14 mouse cellular contexts compared by ENCODE assay signal in genomic region chr17:63921601-63922203, GRCm38 (mm10). TPM values are rescaled to one million over a fixed set of nuclear protein-coding genes. Genes with fewer than 3 reads are reported as not detected.
A peak's percentile ranks its signal among the peaks of the same experiment; 100 is the strongest.
DNase-seq lines count a peak whose midpoint lies in the region; ATAC-seq and TF ChIP-seq lines count a peak whose summit lies in the region.
"Had no signal": no experiment of that assay in that cellular context is flagged by ENCODE, and none has a peak within 500 bp of the region (broad histone marks: within the 10 kb centered on the region; RNA-seq: fewer than 3 reads in every experiment).

No protein-coding gene starts in this region.

- no peaks in the 10 kb centered on the region for H3K27me3 ChIP-seq in heart, embryonic 12.5 days (replicated peaks)
- no peaks in the 10 kb centered on the region for H3K27me3 ChIP-seq in midbrain, embryonic 13.5 days
- no peaks in the 10 kb centered on the region for H3K27me3 ChIP-seq in midbrain, embryonic 10.5 days (ENCODE audit: low read depth, poor library complexity, severe bottlenecking)
- H3K27me3 ChIP-seq in liver, adult 2 months (ENCODE audit: control insufficient read depth, insufficient read depth, low read length) = no peaks in the 10 kb centered on the region
- H3K27me3 ChIP-seq: embryonic facial prominence, embryonic 15.5 days had no signal

- no peak overlapping the region for H3K4me3 ChIP-seq in heart, embryonic 12.5 days
- no peak overlapping the region for H3K4me3 ChIP-seq in midbrain, embryonic 13.5 days (replicated peaks)
- no peak overlapping the region for H3K4me3 ChIP-seq in midbrain, embryonic 10.5 days
- no peak overlapping the region for H3K4me3 ChIP-seq in liver, adult 2 months (ENCODE audit: insufficient read depth, low read depth, low read length)
- H3K4me3 ChIP-seq: embryonic facial prominence, embryonic 15.5 days; heart, adult 2 months had no signal

- H3K4me2 ChIP-seq in heart, embryonic 12.5 days = no peak overlapping the region
- no peak overlapping the region for H3K4me2 ChIP-seq in midbrain, embryonic 13.5 days (replicated peaks)
- H3K4me2 ChIP-seq: embryonic facial prominence, embryonic 15.5 days had no signal

- TF ChIP-seq POLR2A in liver, adult 2 months (IDR thresholded peaks at IDR 0.05; ENCODE audit: extremely low read depth, insufficient read depth, low read length) = no peak

- H3K36me3 ChIP-seq in heart, embryonic 12.5 days = no peaks in the 10 kb centered on the region
- H3K36me3 ChIP-seq in midbrain, embryonic 13.5 days = 0 out of 2 replicates have a peak, but pooled peaks cover 3% of the 10 kb centered on the region
- H3K36me3 ChIP-seq in midbrain, embryonic 10.5 days = no peaks in the 10 kb centered on the region
- no peaks in the 10 kb centered on the region for H3K36me3 ChIP-seq in liver, adult 2 months (ENCODE audit: control insufficient read depth, insufficient read depth, low read length)
- H3K36me3 ChIP-seq: embryonic facial prominence, embryonic 15.5 days had no signal

- H3K79me2 ChIP-seq in liver, adult 2 months (ENCODE audit: control insufficient read depth, insufficient read depth, low read length) = peaks cover 2% of the 10 kb centered on the region; the same call in 1 of the 2 replicates

- DNase-seq in heart, adult 9 months (ENCODE audit: low spot score in 2 of 2) = peak; percentile 15 to 28
- no peak for DNase-seq in midbrain, embryonic 10.5 days (ENCODE audit: low spot score)
- DNase-seq in liver, adult 2 months (ENCODE audit: extremely low read depth, low read depth, low spot score) = peak; percentile 26
- DNase-seq in gastrocnemius, postnatal 4 days (ENCODE audit: low spot score in 2 of 2) = no peak
- no peak for DNase-seq in adrenal gland, adult (ENCODE audit: inconsistent age in 2 of 2, low spot score in 1 of 2)
- DNase-seq: adrenal gland, postnatal 36 days; cerebellum, adult 2 months; forebrain, postnatal 0 days had no signal

- no peak overlapping the region for H3K27ac ChIP-seq in heart, embryonic 12.5 days (ENCODE audit: poor library complexity, severe bottlenecking)
- 0 out of 2 replicates have a peak overlapping the region, but pooled peaks have one; percentile 1 for H3K27ac ChIP-seq in midbrain, embryonic 13.5 days
- H3K27ac ChIP-seq in midbrain, embryonic 10.5 days (replicated peaks) = no peak overlapping the region
- peak overlapping the region; percentile 78 for H3K27ac ChIP-seq in liver, adult 2 months (replicated peaks; ENCODE audit: insufficient read depth, low read depth, low read length)
- H3K27ac ChIP-seq: embryonic facial prominence, embryonic 15.5 days; heart, adult 2 months; hindbrain, postnatal 0 days had no signal

- peaks cover 17% of the 10 kb centered on the region for H3K4me1 ChIP-seq in heart, embryonic 12.5 days (replicated peaks)
- H3K4me1 ChIP-seq in midbrain, embryonic 13.5 days (replicated peaks) = peaks cover 3% of the 10 kb centered on the region; the same call in 1 of the 2 replicates
- no peaks in the 10 kb centered on the region for H3K4me1 ChIP-seq in midbrain, embryonic 10.5 days
- no peaks in the 10 kb centered on the region for H3K4me1 ChIP-seq in liver, adult 2 months (ENCODE audit: control insufficient read depth, insufficient read depth, low read length)
- H3K4me1 ChIP-seq: embryonic facial prominence, embryonic 15.5 days had no signal

- no peak for TF ChIP-seq CTCF in liver, adult 2 months (IDR thresholded peaks at IDR 0.05; ENCODE audit: low read depth, low read length)

- H3K9ac ChIP-seq in heart, embryonic 12.5 days = no peak overlapping the region
- no peak overlapping the region for H3K9ac ChIP-seq in midbrain, embryonic 13.5 days (replicated peaks)
- H3K9ac ChIP-seq in liver, adult 2 months (ENCODE audit: low read depth, low read length) = no peak overlapping the region
- H3K9ac ChIP-seq: embryonic facial prominence, embryonic 15.5 days; forebrain, postnatal 0 days had no signal

- ATAC-seq in heart, embryonic 12.5 days (ENCODE audit: insufficient number of reproducible peaks, low FRiP score) = no peak
- ATAC-seq in midbrain, embryonic 13.5 days = no peak
- peak; percentile 65 for ATAC-seq in megakaryocyte-erythroid progenitor cell, adult 5-6 weeks (replicated peaks; ENCODE audit: low FRiP score, low TSS enrichment, poor library complexity, severe bottlenecking)
- ATAC-seq: forebrain, postnatal 0 days; hindbrain, postnatal 0 days had no signal

- no peaks in the 10 kb centered on the region for H3K9me3 ChIP-seq in heart, embryonic 12.5 days (replicated peaks)
- no peaks in the 10 kb centered on the region for H3K9me3 ChIP-seq in midbrain, embryonic 13.5 days
- no peaks in the 10 kb centered on the region for H3K9me3 ChIP-seq in midbrain, embryonic 10.5 days (replicated peaks)
- H3K9me3 ChIP-seq: embryonic facial prominence, embryonic 15.5 days had no signal

- 60% methylated on average over 6 of the region's 6 CpGs for WGBS in heart, embryonic 12.5 days
- 79% methylated on average over 6 of the region's 6 CpGs for WGBS in midbrain, embryonic 13.5 days
- 83% methylated on average over 6 of the region's 6 CpGs for WGBS in midbrain, embryonic 10.5 days
- WGBS in liver, adult 2 months = 73% methylated on average over 6 of the region's 6 CpGs

RNA-seq across cellular contexts. Expression of gene A930002H24Rik, which starts 58.1 kb away (rescaled TPM):
- polyA plus RNA-seq in heart, embryonic 12.5 days (2016; fragmentation: Nextera tagmentation; extraction: Ambion mirVana) = 2.8 and 3.7 TPM in 2 replicates
- 1.8 and 2.6 TPM in 2 replicates for polyA plus RNA-seq in midbrain, embryonic 13.5 days (2015; fragmentation: Nextera tagmentation; extraction: Ambion mirVana)
- 1.7 and 2.2 TPM in 2 replicates for polyA plus RNA-seq in midbrain, embryonic 10.5 days (2016; fragmentation: Nextera tagmentation; extraction: Ambion mirVana)
- 0.74 TPM in 1 of 2 replicates, not detected in the other for total RNA-seq in liver, adult 2 months (2014; rRNA removed)
- polyA plus RNA-seq in liver, adult 2 months (2012; rRNA removed) = 0.72 TPM in 1 of 2 replicates, not detected in the other
- total RNA-seq in megakaryocyte-erythroid progenitor cell, adult 5-6 weeks (2014; fragmentation: Nextera tagmentation) = not detected in 2 replicates
- not detected in 2 replicates for total RNA-seq in megakaryocyte-erythroid progenitor cell, adult 5-6 weeks (2017)
- 1 to 10 TPM; 1.2 to 2.4 TPM for total RNA-seq in gastrocnemius, postnatal 4 days (2021)
- total RNA-seq: heart, adult 2 months had no signal

RNA-seq across cellular contexts. Expression of gene Fer, which starts 58.8 kb away (rescaled TPM):
- polyA plus RNA-seq in heart, embryonic 12.5 days (2016; fragmentation: Nextera tagmentation; extraction: Ambion mirVana) = 27.2 and 27.7 TPM in 2 replicates
- polyA plus RNA-seq in midbrain, embryonic 13.5 days (2015; fragmentation: Nextera tagmentation; extraction: Ambion mirVana) = 32.3 and 35.4 TPM in 2 replicates
- 28.5 and 30.9 TPM in 2 replicates for polyA plus RNA-seq in midbrain, embryonic 10.5 days (2016; fragmentation: Nextera tagmentation; extraction: Ambion mirVana)
- total RNA-seq in liver, adult 2 months (2014; rRNA removed) = 9.6 and 12.0 TPM in 2 replicates
- polyA plus RNA-seq in liver, adult 2 months (2012; rRNA removed) = 1.2 and 1.3 TPM in 2 replicates
- total RNA-seq in megakaryocyte-erythroid progenitor cell, adult 5-6 weeks (2014; fragmentation: Nextera tagmentation) = 12.5 and 15.2 TPM in 2 replicates
- 13.1 and 20.7 TPM in 2 replicates for total RNA-seq in megakaryocyte-erythroid progenitor cell, adult 5-6 weeks (2017)
- total RNA-seq in gastrocnemius, postnatal 4 days (2021) = 10 to 100 TPM; 28.4 to 31.9 TPM

Comparison
In these comparisons a context has a peak if more than half of its experiments do, and no peak if none do; other contexts are left out.
1. H3K27ac ChIP-seq: peak in midbrain, embryonic 13.5 days (single experiment) and liver, adult 2 months (single experiment); none in heart, embryonic 12.5 days (single experiment) and midbrain, embryonic 10.5 days (single experiment).
2. DNase-seq: peak in heart, adult 9 months (2 of 2) and liver, adult 2 months (single experiment); none in midbrain, embryonic 10.5 days (single experiment), gastrocnemius, postnatal 4 days (0 of 2) and adrenal gland, adult (0 of 2).
3. RNA of gene Fer, which starts 58.8 kb away (polyA plus RNA-seq): 32.3 to 35.4 TPM in midbrain, embryonic 13.5 days, 28.5 to 30.9 TPM in midbrain, embryonic 10.5 days and 27.2 to 27.7 TPM in heart, embryonic 12.5 days; 1.2 to 1.3 TPM in liver, adult 2 months; every median in the first group is over 10 times any median in the second.